Mouse (Mus musculus): ENCODE results near the gene Arhgef10l.

The Arhgef10l gene

DNA sequence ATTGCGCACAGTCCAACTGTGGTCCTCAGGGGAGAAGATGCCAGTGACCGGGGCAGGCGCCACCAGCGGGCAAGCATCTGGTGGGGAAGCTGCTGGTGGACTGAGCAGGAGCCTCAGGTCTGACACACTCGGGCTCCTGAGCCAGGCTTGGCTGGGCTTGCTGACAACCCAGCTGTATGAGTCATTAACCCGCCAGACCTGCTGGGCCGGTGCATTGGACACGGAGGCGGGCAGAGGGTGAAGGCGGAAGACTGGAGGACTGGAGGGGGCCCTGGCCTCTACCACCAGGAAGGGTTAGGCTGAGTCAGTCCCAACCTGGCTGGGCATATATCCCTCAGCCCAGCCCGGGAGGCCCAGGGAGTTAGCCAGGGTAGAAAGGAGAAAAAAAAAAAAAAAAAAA lies at the start of gene Arhgef10l:
TSS of gene Arhgef10l (minus strand) at position 253 of the 400 bp plus-strand sequence.
- no peak for DNase-seq (ENCODE audit: low read depth)

DNA sequence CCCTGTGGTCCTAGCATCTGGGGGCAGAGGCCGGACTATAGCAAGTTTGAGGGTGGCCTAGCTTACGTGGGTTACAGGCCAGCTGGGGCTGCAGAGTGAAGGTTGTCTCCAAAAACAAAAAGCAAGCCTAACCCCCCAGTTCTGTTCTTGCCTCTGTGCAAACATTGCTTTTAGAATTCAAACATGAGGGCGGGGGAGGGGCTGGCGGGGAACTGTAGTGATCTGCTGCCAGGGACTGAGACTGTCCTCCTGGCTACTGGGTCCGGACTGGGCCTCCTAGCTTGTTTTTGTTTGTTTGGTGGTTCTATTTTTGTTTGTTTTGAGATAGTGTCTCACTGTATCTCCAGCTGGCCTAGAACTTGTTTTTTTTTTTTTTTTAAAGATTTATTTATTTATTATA lies 48.8 kb upstream of the Arhgef10l start:
- no peak for DNase-seq (ENCODE audit: low read depth)

GRCm38 (mm10) chr4:140713480-140714365 lies 47.9 kb upstream of the Arhgef10l start:
- peak; percentile 73 for DNase-seq (ENCODE audit: low read depth)

GRCm38 (mm10) chr4:140711360-140711759 lies 45.5 kb upstream of the Arhgef10l start:
- DNase-seq (ENCODE audit: low read depth), result no peak

- DNase-seq (ENCODE audit: low read depth), result no peak
Measured at GRCm38 (mm10) chr4:140710781-140711180, 45.0 kb upstream of the Arhgef10l start.

GRCm38 (mm10) chr4:140709617-140710016 lies 43.8 kb upstream of the Arhgef10l start:
- no peak for DNase-seq (ENCODE audit: low read depth)

DNA sequence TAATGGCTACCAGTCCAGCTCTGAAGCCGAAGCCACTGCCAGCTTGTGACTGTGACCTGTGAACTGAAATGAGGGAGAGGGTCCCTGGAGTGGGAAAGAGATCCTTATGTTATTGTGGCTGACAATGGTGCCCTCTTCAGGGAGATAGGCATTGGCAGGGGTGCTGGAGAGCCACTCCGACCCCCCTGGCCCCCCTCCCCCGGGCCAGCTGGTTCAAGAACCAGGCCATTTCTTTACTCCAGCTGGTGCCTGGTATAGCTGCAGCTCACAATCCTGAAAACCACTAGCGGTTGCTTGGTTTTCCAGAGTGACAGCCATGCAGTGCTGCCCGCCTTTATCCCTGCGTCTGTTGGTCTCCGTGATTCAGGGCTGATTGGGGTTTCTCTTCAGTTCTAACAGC lies 43.3 kb upstream of the Arhgef10l start:
- DNase-seq (ENCODE audit: low read depth), result no peak

DNA sequence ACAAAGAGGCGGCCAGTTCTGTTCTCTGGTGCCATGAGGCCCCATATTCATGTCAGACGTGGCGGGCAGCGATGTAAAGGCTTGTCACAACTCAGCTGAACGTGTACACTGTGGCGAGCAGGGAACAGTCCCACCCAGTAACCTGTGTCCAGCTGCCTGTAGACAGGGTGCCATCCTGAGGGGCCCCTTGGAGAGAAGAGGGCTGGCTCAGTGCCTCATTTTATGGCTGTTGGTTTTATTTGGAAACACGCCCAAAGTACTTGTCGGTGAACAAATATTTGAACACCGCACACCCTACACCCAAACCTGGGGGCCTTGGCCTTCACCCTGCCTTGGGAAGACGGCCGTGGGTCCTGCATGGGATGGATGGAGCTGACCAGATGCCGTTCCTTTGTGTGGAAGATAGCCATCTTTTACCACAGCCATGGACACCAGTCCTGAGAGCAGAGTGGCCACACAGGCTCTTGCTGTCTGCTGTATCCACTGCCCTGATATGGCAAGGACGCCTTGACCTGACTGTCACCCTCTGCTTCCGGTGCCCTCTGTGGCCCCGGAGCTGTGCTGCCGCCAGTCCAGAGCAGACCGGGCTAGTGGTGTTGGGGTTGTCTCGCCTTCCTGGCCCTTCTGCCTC lies 42.6 kb upstream of the Arhgef10l start:
- no peak for DNase-seq (ENCODE audit: low read depth)

DNA sequence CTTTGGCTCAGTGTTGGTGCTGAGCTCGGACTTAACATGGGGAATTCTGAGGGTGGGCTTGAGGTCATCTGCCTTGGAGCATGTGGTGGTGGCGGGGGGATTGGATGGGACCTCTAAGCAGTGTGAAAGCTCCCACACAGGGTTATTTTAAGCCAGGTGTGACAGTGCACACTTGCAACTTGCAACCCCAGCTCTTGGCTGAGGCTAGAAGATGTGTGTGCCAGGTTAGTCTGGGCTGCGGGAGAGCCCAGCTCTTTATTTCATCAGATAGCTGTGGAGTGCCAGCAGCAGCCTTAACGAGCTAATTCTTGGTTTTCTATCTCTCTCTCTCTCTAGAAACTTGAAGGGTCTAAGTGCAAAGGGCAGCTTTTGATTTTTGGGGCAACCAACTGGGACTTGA lies 41.8 kb upstream of the Arhgef10l start:
- DNase-seq (ENCODE audit: low read depth), result no peak

DNA sequence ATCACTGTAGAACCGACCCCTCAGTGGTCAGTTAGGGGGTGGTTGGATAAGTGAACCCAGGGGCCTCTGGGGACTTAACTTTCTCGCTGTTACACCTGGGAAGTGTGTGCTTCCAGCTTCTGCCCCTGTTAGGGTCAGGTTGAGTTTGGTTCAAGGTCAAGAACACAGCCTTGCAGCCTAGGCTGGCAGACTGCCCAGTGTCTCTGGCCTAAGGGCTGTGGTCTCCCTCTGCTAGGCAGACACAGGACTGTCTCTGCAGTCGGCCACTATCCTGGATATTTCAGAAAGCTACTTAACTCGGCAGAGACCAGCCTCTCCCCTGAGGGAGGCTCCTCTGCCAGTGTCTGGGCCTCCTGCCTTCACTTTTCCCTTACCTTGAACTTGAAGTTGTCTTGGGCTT lies 38.4 kb upstream of the Arhgef10l start:
- DNase-seq (ENCODE audit: low read depth), result no peak

DNA sequence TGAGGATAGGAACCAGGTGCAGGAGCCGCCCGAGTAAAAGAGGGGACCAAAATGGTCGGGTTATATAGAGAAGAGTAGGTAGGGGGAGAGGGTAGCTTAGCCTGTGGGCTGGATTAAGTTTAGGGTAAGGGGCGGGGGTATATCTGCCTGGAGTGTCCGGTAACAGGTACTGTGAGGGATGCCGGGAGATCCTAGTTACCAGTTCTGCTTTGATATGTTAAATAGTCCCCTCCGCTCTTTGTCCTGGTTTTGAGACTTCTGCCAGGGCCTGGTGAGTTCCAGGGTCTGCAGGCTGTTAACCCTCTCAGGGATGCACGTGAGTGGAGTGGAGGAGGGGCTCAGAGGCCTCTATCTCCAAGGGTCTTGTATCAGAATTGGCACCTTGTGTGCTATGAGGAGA lies 37.8 kb upstream of the Arhgef10l start:
- DNase-seq (ENCODE audit: low read depth), result no peak

DNA sequence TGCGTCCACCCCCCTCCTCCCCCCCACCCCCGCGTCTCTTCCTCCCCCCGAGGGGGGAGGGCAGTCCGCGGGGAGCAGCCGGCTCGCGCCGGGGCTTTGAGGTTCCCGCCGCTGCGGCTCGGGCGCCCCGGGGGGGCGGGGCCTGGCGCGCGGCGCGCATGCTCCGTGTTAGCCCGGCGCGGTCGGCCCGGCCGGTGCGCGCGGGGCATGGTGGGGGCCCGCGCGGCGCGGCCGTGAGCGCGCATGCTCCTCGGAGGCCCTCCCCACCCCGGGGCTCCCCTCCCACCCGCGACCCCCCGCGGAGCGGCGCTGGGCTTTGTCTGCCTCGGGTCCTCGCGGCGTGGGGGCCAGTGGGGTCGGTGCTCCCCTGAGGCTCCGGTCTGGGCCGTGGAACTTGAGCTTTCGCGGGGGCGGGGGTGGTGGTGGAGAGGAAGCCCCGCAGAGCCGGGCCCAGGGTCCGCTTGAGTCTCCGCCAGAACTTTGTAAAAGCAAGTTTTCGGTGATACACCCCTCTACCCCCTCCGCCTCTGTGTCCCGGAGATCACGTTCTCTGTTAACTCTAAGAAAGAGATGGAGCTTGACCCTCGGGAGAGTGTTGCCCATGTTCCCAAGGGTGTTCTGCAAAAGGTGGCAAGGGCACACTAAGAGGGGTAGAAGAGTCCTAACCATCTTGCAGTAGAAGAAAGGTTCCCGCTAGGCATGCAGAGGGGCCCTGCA lies 37.0 kb upstream of the Arhgef10l start:
- no peak for DNase-seq (ENCODE audit: low read depth)

DNA sequence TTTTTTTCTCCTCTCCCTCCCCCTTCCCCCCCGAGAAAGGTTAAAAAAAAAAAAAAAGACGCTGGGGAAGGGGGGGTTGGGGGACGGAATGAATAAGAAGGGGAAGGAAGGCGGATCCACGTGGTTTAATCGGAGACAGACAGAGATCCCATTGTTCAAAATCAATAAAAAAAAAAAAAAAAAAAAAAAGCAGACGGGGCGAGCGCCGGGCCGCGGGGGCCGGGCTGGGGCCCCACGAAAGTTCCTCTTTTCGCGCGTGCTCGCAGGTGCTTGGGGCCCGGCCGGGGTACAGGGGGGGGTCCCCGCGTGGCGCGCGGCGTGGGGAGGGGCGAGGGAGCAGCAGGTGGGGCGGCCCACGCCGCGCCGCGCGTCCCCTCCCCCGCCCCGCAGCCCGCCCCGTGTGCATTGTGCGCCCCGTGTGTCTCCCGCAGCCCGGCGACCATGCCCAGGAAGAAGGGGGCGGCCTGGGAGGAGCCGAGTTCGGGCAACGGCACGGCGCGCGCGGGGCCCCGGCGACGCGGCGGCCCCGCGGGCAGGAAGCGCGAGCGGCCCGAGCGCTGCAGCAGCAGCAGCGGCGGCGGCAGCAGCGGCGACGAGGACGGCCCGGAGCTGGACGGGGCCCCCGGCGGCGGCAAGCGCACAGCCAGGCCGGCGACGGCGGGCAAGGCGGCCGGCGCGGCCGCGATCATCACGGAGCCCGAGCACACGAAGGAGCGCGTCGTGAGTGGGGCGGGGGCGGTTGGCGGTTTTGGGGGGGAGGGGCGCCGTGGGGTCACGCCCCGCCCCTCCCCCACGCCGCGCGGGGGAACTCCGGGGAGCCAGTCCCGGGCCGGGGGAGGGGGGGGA lies 36.1 kb upstream of the Arhgef10l start:
- DNase-seq (ENCODE audit: low read depth), result no peak

DNA sequence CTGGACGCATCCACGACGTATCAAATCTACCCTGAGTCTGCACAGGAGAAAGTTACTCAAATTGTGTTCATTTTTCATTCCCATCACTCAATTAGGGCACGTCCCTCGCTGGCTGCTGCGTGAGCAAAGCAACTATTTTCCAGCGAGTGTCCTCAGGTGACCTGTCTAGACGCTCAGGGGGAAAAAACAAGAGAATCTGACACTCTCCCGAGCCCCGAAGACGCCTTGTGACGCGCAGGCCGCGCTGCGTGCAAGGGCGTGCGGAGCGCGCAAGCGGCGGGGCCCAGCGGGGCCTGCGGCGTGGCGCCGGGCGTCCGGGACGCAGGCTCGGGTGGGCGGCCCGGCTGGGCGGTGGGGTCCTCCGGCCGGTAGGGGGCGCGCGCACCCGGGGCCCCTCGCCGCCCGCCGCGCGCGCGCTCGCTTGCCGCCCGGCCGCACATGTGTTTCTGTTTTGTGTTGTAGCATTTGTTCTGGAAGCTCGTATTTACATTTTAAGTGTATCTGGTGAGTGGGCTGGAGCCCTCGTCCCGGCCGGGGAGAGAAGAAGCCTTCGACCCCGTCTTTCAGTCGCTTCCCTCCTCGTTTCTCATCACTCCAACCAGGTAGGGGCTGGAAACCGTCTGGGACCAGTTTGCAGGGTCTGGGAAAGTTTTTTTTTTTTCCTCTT lies 35.4 kb upstream of the Arhgef10l start:
- DNase-seq (ENCODE audit: low read depth), result no peak

GRCm38 (mm10) chr4:140700269-140701018 lies 34.6 kb upstream of the Arhgef10l start, which contains the start of gene Rcc2:
TSS of gene Rcc2 (plus strand) at chr4:140700541.
- no peak for DNase-seq (ENCODE audit: low read depth)

- DNase-seq (ENCODE audit: low read depth), result peak; percentile 76
Measured at GRCm38 (mm10) chr4:140699441-140700127, 33.8 kb upstream of the Arhgef10l start.

GRCm38 (mm10) chr4:140695675-140696585 lies 30.1 kb upstream of the Arhgef10l start:
- no peak for DNase-seq (ENCODE audit: low read depth)

DNA sequence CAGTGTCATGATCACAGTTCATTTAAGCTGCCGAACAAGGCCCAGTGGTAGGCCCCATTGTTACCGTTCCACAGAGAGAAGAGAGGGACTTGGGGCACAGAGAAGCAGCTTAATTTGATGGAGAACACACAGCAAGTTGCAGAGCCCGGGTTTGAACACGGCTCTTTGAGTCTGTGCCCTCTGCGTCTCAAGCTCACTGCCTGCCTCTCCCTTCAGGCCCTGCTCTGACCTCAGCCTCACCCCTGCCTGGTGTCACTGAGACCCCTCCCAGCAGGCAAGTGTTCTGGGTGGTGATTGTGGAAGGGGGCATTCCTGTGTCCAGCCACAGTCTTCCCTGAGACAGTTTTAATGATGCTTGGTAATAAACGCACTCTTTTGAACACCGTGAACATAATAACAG lies 29.3 kb upstream of the Arhgef10l start:
- DNase-seq (ENCODE audit: low read depth), result no peak

DNA sequence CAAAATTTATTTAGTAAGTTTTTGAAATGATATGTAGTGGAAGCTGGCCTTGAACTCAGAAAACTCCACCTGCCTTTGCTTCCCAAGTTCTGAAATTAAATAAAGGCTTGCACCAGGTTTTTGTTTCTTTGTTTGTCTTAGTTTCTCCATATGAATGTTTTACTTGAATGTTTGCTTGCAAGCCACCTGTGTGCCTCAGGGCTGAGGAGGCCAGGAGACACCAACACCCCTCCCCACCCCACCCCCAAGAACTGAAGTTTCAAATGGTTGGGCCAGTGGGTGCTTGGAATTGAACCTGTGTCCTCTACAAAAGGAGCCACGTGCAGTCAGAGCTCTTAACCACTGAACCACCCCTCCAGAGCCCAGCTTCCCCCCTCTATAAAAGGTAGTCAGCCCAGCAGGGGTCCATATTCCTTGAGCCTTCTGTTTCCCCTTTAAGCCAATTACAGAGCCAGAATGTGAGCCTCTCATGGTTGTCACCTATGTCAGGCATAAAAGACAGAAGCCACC lies 28.8 kb upstream of the Arhgef10l start:
- no peak for DNase-seq (ENCODE audit: low read depth)

Measured in c-Kit-positive CD71-negative TER-119-negative erythroid progenitor cells, embryonic 14.5 days (primary cell).